Mouse (Mus musculus): ENCODE results near the gene Mrpl39. TPM values are rescaled to one million over a fixed set of nuclear protein-coding genes. Genes with fewer than 3 reads are reported as not detected.

The Mrpl39 gene
- polyA plus RNA-seq, 1 experiment from 2014 or later: 42.0 TPM

GRCm38 (mm10) chr16:84720670-84721069 lies 14.9 kb downstream of the Mrpl39 start:
- H3K9me3 ChIP-seq: no peaks in the 10 kb centered on the region
- WGBS: 95% methylated on average over 2 of the region's 2 CpGs
- H3K36me3 ChIP-seq: peaks cover 64% of the 10 kb centered on the region
- H3K4me2 ChIP-seq: no peak overlapping the region
- H3K9ac ChIP-seq: no peak overlapping the region
- H3K4me3 ChIP-seq: no peak overlapping the region
- no peaks in the 10 kb centered on the region for H3K27me3 ChIP-seq
- no peak overlapping the region for H3K27ac ChIP-seq
- no peak for ATAC-seq (ENCODE audit: low FRiP score)
- H3K4me1 ChIP-seq (replicated peaks): no peaks in the 10 kb centered on the region

- Histone ChIP-seq H3K27me3 (no peaks in the 10 kb centered on the region), H3K9ac (no peak overlapping the region), H3K27ac (no peak overlapping the region), H3K36me3 (peaks cover 42% of the 10 kb centered on the region), H3K9me3 (no peaks in the 10 kb centered on the region), H3K4me3 (no peak overlapping the region), H3K4me2 (no peak overlapping the region), H3K4me1 (replicated peaks) (no peaks in the 10 kb centered on the region)
- ATAC-seq (ENCODE audit: low FRiP score): no peak
- WGBS: 98% methylated on average over 4 of the region's 4 CpGs
These were observed 17.3 kb downstream of the Mrpl39 start for GRCm38 (mm10) chr16:84718250-84718649.

- no peak overlapping the region for H3K4me3 ChIP-seq
- WGBS: 96% methylated on average over 10 of the region's 10 CpGs
- H3K27ac ChIP-seq: no peak overlapping the region
- no peaks in the 10 kb centered on the region for H3K4me1 ChIP-seq (replicated peaks)
- no peaks in the 10 kb centered on the region for H3K9me3 ChIP-seq
- H3K4me2 ChIP-seq: no peak overlapping the region
- H3K36me3 ChIP-seq: peaks cover 36% of the 10 kb centered on the region
- no peaks in the 10 kb centered on the region for H3K27me3 ChIP-seq
- H3K9ac ChIP-seq: no peak overlapping the region
- ATAC-seq (ENCODE audit: low FRiP score): no peak
These were observed 17.8 kb downstream of the Mrpl39 start for GRCm38 (mm10) chr16:84717618-84718248.

- Histone ChIP-seq H3K9me3 (no peaks in the 10 kb centered on the region), H3K36me3 (peaks cover 30% of the 10 kb centered on the region), H3K4me2 (no peak overlapping the region), H3K4me3 (no peak overlapping the region), H3K4me1 (replicated peaks) (no peaks in the 10 kb centered on the region), H3K9ac (no peak overlapping the region), H3K27me3 (no peaks in the 10 kb centered on the region), H3K27ac (no peak overlapping the region)
- no peak for ATAC-seq (ENCODE audit: low FRiP score)
- WGBS: 95% methylated on average over 13 of the region's 13 CpGs
These were observed 18.6 kb downstream of the Mrpl39 start for GRCm38 (mm10) chr16:84716724-84717617.

- Histone ChIP-seq H3K27ac (no peak overlapping the region), H3K9me3 (no peaks in the 10 kb centered on the region), H3K4me3 (no peak overlapping the region), H3K27me3 (no peaks in the 10 kb centered on the region), H3K9ac (no peak overlapping the region), H3K4me2 (no peak overlapping the region), H3K4me1 (replicated peaks) (no peaks in the 10 kb centered on the region), H3K36me3 (peaks cover 22% of the 10 kb centered on the region)
- WGBS: 93% methylated on average over 7 of the region's 7 CpGs
- no peak for ATAC-seq (ENCODE audit: low FRiP score)
These were observed 19.3 kb downstream of the Mrpl39 start for GRCm38 (mm10) chr16:84716197-84716596.

GRCm38 (mm10) chr16:84714978-84715377 lies 20.6 kb downstream of the Mrpl39 start:
- WGBS: 95% methylated on average over 6 of the region's 6 CpGs
- Histone ChIP-seq H3K36me3 (peaks cover 11% of the 10 kb centered on the region), H3K27ac (no peak overlapping the region), H3K4me2 (no peak overlapping the region), H3K9me3 (no peaks in the 10 kb centered on the region), H3K27me3 (no peaks in the 10 kb centered on the region), H3K4me3 (no peak overlapping the region), H3K4me1 (replicated peaks) (no peaks in the 10 kb centered on the region), H3K9ac (no peak overlapping the region)
- no peak for ATAC-seq (ENCODE audit: low FRiP score)

GRCm38 (mm10) chr16:84713926-84714325 lies 21.6 kb downstream of the Mrpl39 start:
- H3K36me3 ChIP-seq: peaks cover 11% of the 10 kb centered on the region
- H3K27me3 ChIP-seq: no peaks in the 10 kb centered on the region
- H3K27ac ChIP-seq: no peak overlapping the region
- no peaks in the 10 kb centered on the region for H3K4me1 ChIP-seq (replicated peaks)
- no peak overlapping the region for H3K9ac ChIP-seq
- H3K4me3 ChIP-seq: no peak overlapping the region
- H3K4me2 ChIP-seq: no peak overlapping the region
- 86% methylated on average over 4 of the region's 4 CpGs for WGBS
- no peak for ATAC-seq (ENCODE audit: low FRiP score)
- no peaks in the 10 kb centered on the region for H3K9me3 ChIP-seq

- H3K4me3 ChIP-seq: no peak overlapping the region
- no peak for ATAC-seq (ENCODE audit: low FRiP score)
- peaks cover 3% of the 10 kb centered on the region for H3K36me3 ChIP-seq
- H3K4me2 ChIP-seq: no peak overlapping the region
- no peak overlapping the region for H3K27ac ChIP-seq
- no peak overlapping the region for H3K9ac ChIP-seq
- WGBS: 89% methylated on average over 4 of the region's 4 CpGs
- H3K27me3 ChIP-seq: no peaks in the 10 kb centered on the region
- no peaks in the 10 kb centered on the region for H3K4me1 ChIP-seq (replicated peaks)
- no peaks in the 10 kb centered on the region for H3K9me3 ChIP-seq
These were observed 22.4 kb downstream of the Mrpl39 start for GRCm38 (mm10) chr16:84713156-84713555.

GRCm38 (mm10) chr16:84708649-84709048 lies 26.9 kb downstream of the Mrpl39 start:
- WGBS: 85% methylated on average over 2 of the region's 2 CpGs
- ATAC-seq (ENCODE audit: low FRiP score): no peak
- Histone ChIP-seq H3K27ac (no peak overlapping the region), H3K36me3 (no peaks in the 10 kb centered on the region), H3K4me3 (no peak overlapping the region), H3K4me2 (no peak overlapping the region), H3K4me1 (replicated peaks) (0 out of 2 replicates have a peak, but pooled peaks cover 2% of the 10 kb centered on the region), H3K9me3 (no peaks in the 10 kb centered on the region), H3K27me3 (peaks cover 20% of the 10 kb centered on the region), H3K9ac (no peak overlapping the region)

- no peak overlapping the region for H3K9ac ChIP-seq
These were observed 27.7 kb downstream of the Mrpl39 start for GRCm38 (mm10) chr16:84707802-84708201.

GRCm38 (mm10) chr16:84706571-84706970 lies 29.0 kb downstream of the Mrpl39 start:
- Histone ChIP-seq H3K9me3 (no peaks in the 10 kb centered on the region), H3K27ac (no peak overlapping the region), H3K4me3 (no peak overlapping the region), H3K36me3 (no peaks in the 10 kb centered on the region), H3K27me3 (peaks cover 41% of the 10 kb centered on the region), H3K4me1 (replicated peaks) (peaks cover 12% of the 10 kb centered on the region), H3K4me2 (no peak overlapping the region), H3K9ac (no peak overlapping the region)
- WGBS: 91% methylated on average over 6 of the region's 6 CpGs
- ATAC-seq (ENCODE audit: low FRiP score): no peak

More at GRCm38 (mm10) chr16:84707802-84708201, 27.7 kb downstream of the Mrpl39 start:
- Histone ChIP-seq H3K4me3 (no peak overlapping the region), H3K36me3 (no peaks in the 10 kb centered on the region), H3K4me2 (no peak overlapping the region), H3K9me3 (no peaks in the 10 kb centered on the region), H3K27ac (no peak overlapping the region), H3K4me1 (replicated peaks) (peaks cover 8% of the 10 kb centered on the region), H3K27me3 (peaks cover 29% of the 10 kb centered on the region)
- 79% methylated on average over 4 of the region's 4 CpGs for WGBS
- no peak for ATAC-seq (ENCODE audit: low FRiP score)

- WGBS: 87% methylated on average over 5 of the region's 5 CpGs
- H3K4me2 ChIP-seq: no peak overlapping the region
These were observed 30.0 kb downstream of the Mrpl39 start for GRCm38 (mm10) chr16:84705507-84705906.

More at GRCm38 (mm10) chr16:84705507-84705906, 30.0 kb downstream of the Mrpl39 start:
- no peaks in the 10 kb centered on the region for H3K9me3 ChIP-seq
- H3K27me3 ChIP-seq: peaks cover 42% of the 10 kb centered on the region
- H3K36me3 ChIP-seq: no peaks in the 10 kb centered on the region
- no peak overlapping the region for H3K4me3 ChIP-seq
- no peak overlapping the region for H3K9ac ChIP-seq
- H3K27ac ChIP-seq: no peak overlapping the region
- H3K4me1 ChIP-seq (replicated peaks): peaks cover 12% of the 10 kb centered on the region
- no peak for ATAC-seq (ENCODE audit: low FRiP score)
